Mouse (Mus musculus): ENCODE results near the gene Olfr1189.
"Not testable (repeated sequence)": the region's sequence is repeated elsewhere in the genome, so short reads cannot be mapped to it uniquely, and the experiment has no call there.

The Olfr1189 gene

GRCm38 (mm10) chr2:88586154-88586553 is at the start of gene Olfr1189:
Gene Olfr1189, plus strand, starts transcription at chr2:88586454.
- DNase-seq = no peak

DNA sequence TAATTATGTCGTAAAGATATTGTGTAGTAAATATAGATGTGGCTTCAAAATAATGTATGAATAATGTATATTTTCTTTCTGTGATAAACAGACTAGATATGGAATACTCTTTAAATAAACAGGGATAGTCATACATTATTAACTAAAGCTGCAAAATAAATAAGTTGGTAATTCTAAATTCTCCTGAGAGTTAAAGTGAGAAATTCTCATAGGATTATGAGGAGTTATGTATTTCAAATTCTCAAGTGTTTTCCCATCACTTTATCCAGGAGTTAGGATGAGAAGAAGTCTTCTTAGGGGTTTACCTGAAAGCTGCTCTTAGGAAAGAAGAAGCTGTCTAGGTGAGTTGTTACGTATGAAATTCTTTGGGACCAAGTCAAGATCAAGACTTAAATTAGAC is 29.6 kb upstream of the Olfr1189 start, which contains the start of gene Olfr1188:
Gene Olfr1188, plus strand, starts transcription at position 301 of the 400 bp plus-strand sequence.
- no peak for DNase-seq

DNA sequence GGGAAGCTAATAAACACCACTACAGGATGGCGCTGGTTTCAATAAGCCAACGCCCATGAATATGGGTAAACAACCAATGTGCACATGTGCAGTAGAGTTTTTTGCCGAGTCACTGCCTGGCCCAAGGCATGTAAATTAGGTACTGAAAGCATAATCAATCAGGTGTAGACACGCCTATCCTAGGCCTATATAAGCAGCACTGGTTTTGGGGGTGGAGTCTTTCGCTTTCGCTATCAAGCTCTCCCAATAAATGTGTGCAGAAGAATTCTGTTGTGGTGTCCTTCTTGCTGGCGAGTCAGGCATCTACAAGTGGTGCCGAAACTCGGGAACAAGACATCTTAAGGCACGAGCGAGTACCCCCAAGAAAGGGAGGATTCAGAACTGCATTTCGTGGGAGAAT is 13.6 kb upstream of the Olfr1189 start:
- DNase-seq = not testable (repeated sequence)

- not testable (repeated sequence) for DNase-seq
Observed at GRCm38 (mm10) chr2:88640242-88640641, 54.0 kb downstream of the Olfr1189 start, which contains the start of gene Olfr1191-ps1. Gene Olfr1191-ps1, plus strand, starts transcription at chr2:88640542.
